Mouse (Mus musculus): ENCODE results near the gene Abhd17a.
A peak's percentile ranks its signal among the peaks of the same experiment; 100 is the strongest.

DNA sequence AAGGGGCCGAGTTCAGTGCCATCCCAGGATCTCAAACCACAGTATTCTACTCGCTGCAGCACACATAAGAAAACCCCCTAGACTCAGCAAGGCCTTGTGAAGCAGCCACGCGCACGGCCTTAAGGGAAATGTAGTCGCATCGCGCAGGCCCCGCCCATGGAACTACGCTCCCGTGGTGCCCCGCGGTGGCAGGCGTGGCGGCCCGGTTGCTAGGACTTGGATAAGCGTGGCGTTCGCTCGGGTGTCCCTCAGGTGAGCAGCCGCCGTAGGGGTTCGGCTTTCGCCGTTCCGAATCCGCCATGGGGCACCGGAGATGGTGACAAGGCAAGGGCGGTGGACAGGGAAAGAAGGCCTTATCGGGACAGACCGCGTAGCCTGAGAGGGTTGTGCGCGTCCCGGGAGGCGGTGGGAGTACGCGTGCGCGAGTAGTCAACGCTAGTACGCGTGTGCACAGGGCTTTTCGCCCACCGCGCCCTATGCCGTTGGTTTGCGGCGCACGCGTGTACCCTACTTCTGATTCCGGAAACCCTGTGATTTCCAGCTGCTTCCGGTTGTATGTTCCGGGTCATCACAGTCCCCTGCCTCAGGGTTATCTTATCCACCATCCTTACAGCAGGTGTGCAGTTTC lies 12.7 kb upstream of the Abhd17a start, which contains the start of the genes Scamp4 and Adat3:
- TF ChIP-seq CTCF (IDR thresholded peaks at IDR 0.05; ENCODE audit: low read depth) = no peak
- peak; percentile 43 for TF ChIP-seq EP300 (IDR thresholded peaks at IDR 0.05; ENCODE audit: low read depth)

Data from liver, postnatal 0 days (tissue).